Mouse (Mus musculus): ENCODE results near the gene Lamc2.

Gene Lamc2

DNA sequence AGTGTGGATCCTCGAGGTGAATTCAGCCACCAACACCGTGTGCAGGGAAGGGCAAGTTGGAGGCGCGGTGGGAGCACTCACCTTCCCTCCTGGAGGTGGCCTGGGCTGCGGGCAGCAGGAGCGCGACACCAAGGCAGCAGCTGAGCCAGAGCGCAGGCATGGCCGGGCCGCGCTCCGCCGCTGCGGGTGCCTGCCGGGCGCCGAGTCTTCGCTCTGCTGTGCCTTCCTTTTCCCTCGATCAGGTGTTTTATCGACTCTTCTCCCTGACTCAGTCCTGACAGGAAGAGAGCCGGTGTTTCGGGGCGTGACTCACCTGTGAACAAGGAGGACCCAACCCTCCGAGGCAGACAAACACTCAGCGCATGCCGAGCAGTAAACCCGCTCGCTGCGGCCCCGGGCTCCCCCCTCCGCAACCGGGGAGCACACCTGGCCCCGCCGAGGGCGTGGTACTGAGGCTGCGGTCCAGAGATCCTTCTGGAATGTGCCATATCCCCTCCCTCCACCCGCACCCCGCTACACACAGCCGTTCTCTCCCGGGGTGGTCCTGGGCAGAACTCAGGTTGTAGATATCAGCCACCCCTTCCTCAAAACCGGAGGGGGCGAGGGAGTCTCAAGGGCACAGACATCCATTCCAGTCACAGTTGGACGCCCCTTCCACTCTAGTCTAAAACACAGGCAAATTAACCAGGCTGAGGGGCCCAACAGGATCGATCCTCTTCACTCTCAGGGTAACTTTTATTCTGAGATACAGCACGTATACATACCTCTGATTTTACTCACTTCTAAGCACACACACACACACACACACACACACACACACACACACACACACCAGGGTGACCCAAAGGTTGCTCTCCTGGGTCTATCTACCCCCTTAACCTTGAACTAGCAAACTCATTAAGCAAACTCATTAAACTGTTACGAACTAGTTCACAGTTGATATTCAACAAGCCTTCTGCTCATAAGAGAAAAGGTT lies at the start of gene Lamc2:
TSS of gene Lamc2 (minus strand) at position 620 of the 976 bp plus-strand sequence.
- no peak for DNase-seq (ENCODE audit: low spot score)

DNA sequence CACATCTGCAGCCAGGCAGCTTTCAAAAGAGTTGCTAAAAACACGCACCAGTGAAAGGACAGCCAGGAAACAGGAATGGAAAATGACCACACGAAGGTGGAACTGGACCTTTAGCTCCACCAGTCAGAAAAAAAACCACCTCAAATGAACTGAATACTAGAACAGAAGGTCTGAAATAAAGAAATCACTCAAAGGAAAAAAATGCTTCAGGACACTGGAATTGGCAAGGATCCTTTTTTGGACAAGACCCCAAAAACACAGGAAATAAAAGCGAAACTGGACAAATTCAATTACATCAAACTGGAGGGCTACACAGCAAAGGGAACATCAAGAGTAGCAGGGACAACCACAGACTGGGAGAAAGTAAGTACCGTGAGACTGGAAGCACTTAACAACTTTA lies 49.3 kb upstream of the Lamc2 start:
- DNase-seq (ENCODE audit: low spot score), result no peak

GRCm38 (mm10) chr1:153231681-153232080 lies 45.4 kb upstream of the Lamc2 start:
- DNase-seq (ENCODE audit: low spot score), result no peak

DNA sequence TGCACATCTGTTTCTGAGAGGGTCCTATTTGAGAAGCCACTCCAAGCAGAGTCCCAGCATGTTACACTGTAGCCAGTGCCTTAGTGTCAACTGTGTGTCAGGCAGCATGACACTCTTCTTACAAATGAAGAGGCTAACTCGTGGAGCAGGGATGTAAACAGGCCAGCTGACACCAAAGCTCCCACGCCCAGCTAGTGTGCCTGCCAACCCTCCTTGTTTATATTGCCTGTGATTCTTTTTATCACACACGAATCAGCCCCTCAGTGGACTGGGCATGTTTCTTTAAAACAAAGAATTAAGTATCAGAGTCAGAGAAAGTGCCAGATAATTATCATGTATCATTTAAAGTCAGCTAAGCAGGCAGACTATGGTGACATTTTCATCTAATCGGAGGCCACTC lies 41.7 kb upstream of the Lamc2 start:
- no peak for DNase-seq (ENCODE audit: low spot score)

DNA sequence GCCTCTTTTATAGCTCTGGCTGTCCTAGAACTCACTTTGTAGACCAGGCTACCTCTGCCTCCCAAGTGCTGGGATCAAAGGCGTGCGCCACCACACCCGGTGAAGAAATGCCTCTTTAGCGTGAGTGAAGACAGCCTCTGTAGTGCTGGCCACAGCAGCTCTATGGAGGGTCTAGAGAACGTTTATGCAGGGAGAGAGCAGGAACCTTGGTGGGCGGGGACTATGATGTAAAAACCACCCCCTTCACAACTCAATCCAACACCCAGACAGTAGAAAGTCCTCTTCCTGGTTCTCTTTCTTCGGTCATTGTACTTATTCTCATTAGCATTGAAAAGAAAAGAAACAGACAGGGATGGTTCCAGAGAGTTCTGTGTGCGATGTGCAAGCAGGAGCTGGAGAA lies 40.8 kb upstream of the Lamc2 start:
- no peak for DNase-seq (ENCODE audit: low spot score)

- peak; percentile 35 for DNase-seq (ENCODE audit: low spot score)
Measured at GRCm38 (mm10) chr1:153225786-153226725, 39.8 kb upstream of the Lamc2 start.

GRCm38 (mm10) chr1:153224331-153224730 lies 38.1 kb upstream of the Lamc2 start:
- DNase-seq (ENCODE audit: low spot score), result no peak

GRCm38 (mm10) chr1:153219376-153219775 lies 33.1 kb upstream of the Lamc2 start:
- no peak for DNase-seq (ENCODE audit: low spot score)

- no peak for DNase-seq (ENCODE audit: low spot score)
Measured at GRCm38 (mm10) chr1:153216516-153216915, 30.3 kb upstream of the Lamc2 start.

DNA sequence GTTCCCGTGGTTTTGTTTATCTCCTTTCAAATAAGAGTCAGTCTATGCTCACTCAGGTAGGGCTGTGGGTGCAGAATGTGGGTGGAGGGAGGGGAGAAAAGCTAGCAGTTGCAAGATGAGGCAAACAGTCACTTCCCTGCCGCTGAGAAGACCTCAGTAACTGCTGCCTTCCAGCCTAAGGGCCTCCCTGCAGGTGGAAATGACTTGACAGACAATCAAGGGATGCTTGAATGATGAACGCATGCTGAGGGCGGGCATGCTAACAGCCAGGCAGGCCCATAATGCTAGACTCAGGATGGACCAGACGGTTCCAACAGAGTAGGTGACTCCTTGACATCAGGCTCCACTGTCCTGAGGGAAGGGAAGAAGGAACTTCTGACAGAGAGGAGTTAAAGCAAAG lies 29.4 kb upstream of the Lamc2 start:
- no peak for DNase-seq (ENCODE audit: low spot score)

DNA sequence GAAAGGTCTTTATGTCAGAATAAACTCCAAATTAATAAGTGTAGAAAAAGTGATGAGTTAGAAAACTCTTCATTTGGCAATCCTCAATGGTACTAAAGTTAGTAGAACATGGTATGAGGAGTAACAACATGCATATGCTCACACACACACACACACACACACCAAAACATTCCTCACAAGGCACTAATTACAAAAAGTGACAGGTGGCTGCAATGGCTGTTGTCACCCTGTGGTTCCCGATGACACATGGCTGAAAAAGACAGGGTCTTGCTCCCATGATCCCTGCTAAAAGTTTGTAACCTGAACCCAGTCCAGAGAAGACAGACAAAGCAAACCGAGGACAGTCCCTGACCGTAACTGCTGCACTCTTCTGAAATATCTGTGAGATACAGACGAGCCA lies 24.7 kb upstream of the Lamc2 start:
- no peak for DNase-seq (ENCODE audit: low spot score)

DNA sequence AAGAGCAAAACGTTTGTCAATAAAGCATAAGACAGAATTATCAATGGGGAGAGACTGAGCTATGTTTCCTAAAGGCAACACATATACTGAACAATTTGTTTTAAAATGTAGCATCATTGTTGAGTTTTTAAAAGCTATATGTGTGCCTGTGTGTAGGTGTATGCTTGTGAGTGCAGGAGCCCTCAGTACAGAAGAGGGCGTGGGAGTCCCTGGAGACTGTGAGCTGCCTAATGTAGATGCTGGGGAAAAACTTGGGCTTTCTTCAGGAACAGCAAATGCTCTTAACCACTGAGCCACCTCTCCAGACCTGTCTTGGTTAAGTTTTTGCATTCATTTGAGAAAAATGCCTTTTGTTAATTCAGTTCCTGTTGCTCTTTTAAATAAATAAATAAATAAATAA lies 24.0 kb upstream of the Lamc2 start:
- DNase-seq (ENCODE audit: low spot score), result no peak

DNA sequence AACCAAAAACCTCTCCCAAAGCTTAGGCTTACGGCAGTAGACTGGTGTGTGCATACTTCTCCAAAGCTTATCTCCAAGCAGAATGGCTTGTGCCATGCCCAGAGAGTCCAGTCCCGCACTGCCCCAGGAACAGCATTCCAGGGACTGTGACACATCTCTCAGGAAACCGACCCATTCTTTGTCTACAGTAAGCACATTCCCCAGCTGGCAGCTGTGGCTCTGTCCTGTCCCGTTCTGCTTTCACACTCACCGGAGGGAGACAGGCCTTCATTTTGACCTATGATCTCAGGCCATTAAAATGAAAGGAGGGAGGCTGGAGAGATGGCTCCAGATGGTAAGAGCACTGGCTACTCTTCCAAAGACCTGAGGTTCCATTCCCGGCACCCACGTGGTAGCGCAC lies 15.9 kb upstream of the Lamc2 start:
- DNase-seq (ENCODE audit: low spot score), result no peak

DNA sequence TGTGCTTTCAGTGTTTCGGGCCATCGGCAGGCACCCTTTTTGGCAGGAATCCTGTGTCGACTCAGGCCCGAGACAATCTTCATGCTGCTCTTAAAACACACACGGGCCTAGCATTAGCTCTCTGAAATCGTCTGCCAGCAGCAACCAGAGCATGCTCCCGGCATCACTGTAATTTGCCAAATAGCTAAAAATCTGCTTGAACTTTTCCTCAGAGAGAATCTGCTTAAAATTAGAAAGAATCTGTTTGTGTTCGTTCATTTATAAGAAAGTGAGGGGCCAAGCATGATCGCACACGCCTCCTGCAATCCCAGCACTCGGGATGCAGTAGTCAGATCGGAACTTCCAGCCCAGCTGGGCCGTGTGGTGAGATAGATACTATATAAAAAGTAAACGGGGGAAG lies 15.2 kb upstream of the Lamc2 start:
- DNase-seq (ENCODE audit: low spot score), result no peak

DNA sequence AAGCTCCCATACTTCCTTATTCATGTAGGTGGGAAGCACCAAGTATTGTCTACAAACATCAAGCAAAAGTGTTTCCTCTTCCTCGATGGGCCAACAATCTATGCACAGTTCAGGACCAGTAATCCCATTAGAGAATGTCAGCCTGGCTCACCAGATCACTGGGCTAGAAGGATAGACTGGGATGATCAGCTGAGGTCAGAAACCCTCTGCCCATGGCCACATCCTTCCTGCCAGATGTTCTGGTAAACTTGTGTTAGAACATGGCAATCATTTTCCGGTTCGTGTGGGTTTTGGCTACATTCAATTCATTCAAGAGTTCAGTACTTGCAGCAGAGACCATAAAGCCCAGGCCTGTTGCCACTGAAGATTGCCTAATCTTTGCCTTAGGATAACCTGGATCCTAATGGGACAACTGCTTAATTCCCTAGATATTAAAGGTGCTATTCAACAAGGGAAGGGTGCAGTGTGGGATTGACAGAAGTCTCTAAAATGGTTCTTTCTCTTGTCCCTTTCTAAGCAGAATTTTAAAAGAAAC lies 11.1 kb upstream of the Lamc2 start:
- DNase-seq (ENCODE audit: low spot score), result no peak

DNA sequence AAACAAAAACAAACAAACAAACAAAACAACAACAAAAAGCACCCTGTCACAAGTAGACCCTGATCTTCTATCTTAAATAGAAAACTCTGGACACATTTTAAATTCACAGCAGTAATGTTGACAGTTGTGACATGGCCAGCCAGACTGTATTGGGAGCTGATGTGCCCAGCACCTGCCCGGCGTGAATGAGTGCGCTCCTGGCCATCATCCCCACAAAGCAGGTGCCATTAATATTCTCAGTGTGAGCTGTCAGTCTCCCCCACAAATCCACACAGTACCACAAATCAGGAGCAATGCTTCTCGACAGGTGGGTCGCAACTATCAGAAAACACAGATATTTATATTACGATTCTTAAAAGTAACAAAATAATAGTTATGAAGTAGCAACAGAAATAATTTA lies 6.7 kb upstream of the Lamc2 start:
- no peak for DNase-seq (ENCODE audit: low spot score)

DNA sequence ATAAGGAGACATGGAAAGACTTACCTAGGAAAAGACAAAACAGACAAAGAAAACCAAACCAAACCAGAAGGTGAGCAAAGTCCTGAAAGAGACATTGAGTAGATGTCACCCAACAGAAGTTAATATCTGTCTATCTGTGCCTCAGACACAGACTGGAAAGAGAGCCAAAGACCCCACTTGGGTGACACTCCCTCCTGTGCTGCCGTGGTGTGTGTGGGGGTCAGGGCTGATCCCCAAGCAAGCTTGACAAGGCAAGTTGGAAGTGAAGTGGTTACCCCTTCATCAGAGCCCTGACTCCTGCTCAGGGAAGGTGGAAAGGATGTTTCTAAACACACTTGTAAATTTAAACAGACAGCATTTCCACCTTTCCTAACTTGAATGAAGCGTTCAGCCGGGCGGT lies 6.1 kb upstream of the Lamc2 start:
- DNase-seq (ENCODE audit: low spot score), result no peak

- DNase-seq (ENCODE audit: low spot score), result no peak
Measured at GRCm38 (mm10) chr1:153191943-153192329, 5.7 kb upstream of the Lamc2 start.

DNA sequence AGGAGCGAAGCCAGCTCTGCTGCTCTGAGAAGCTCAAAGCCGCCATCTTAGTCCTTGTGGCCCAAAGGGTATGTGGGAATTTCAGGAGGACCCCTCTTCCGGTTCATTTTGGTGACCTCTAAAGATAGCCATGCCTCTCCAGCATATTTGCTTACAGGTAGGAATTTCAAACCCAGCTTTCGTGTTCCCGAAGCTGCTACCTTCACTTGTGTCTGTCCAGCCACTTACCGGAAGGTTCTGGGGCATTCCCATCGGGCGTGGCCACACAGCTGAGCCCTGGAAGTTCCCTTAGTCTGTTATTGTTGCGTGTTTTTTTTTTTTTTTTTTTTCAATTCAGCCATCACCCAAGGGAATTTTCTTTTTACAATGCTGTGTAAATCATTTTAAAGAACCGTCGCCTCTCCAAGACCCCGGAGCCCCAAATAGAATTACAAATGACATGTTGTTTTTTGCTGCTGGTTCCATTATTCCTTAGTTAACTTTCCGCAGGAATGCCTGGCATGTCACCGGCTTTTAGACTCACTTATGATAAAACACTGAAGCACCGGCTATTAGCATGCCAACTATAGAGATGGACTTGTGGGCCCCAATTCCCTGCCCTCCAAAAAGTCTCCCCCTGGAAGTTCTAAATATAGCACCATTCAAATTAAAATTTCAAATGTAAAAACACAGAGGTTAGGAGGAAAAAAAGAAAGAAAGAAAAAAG lies 5.1 kb upstream of the Lamc2 start:
- no peak for DNase-seq (ENCODE audit: low spot score)

GRCm38 (mm10) chr1:153188081-153188480 lies 1.8 kb upstream of the Lamc2 start:
- no peak for DNase-seq (ENCODE audit: low spot score)

DNA sequence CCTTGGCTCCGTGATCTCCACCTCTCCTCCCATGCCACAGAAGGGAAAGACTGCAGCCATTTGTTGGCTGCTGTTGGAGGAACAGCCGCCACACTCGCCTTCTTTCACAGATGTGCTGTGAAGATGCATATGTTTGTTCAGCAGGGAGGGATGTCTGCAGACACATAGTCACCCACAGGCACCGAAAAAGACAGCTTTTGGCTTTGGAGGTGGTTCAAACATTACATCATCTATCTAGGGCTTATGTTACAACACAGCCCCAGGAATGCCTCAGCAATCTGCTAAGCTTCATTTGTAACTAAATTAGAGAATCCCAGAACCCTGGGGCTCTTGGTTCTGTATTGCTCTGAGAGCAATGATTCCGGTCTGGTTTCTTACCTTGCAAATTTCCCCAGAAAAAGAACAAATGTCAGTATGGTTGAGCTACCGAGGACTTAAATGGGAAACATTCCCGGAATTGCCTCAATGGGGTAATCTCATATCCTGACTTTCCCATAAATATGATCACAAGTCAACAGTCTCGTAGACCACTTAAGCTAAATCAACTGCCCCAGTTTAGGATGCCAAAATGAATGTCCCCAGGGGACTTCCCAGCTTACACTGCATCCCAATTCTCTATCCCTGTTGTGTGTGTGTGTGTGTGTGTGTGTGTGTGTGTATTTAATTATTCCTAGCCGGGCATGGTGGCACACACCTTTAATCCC lies 5.5 kb downstream of the Lamc2 start:
- peak; percentile 79 for DNase-seq (ENCODE audit: low spot score)
